Mouse (Mus musculus) CH12.LX (cell line): Measurements from ENCODE around the gene B3gnt4. TPM values are rescaled to one million over a fixed set of nuclear protein-coding genes. Genes with fewer than 3 reads are reported as not detected.

Experiments used
- DNase-seq: peaks from one replicate; pipeline ENCODE4 v3.0.0-alpha.2; 2013; ENCODE audit errors: extremely low read depth
- H3K27ac ChIP-seq: 2 replicates; pipeline ENCODE4 v1.5.1; 2012; ENCODE audit warnings: low read depth, mild to moderate bottlenecking, control low read depth, moderate library complexity; ENCODE audit not compliant: insufficient read depth
- H3K27me3 ChIP-seq: replicated peaks from 2 replicates; pipeline ENCODE3; 2012; ENCODE audit warnings: inconsistent platforms
- H3K36me3 ChIP-seq, 2 experiments: replicated peaks in 1 of 2; 2 replicates each; pipeline versions ENCODE3 to v1.6.1; 2012; ENCODE audit warnings: inconsistent platforms in 1 of 2, low read length in 1 of 2, mild to moderate bottlenecking in 1 of 2, mixed read lengths in 1 of 2, moderate library complexity in 1 of 2; ENCODE audit not compliant: control insufficient read depth in 1 of 2, insufficient read depth in 1 of 2
- H3K4me1 ChIP-seq, 2 experiments: 2 replicates each; pipeline ENCODE4 v1.6.1; 2012; ENCODE audit warnings: inconsistent platforms in 1 of 2, moderate library complexity in 1 of 2; ENCODE audit not compliant: insufficient read depth in 2 of 2, control insufficient read depth in 1 of 2
- H3K4me2 ChIP-seq: 2 replicates; pipeline ENCODE4 v1.6.1; 2012; ENCODE audit warnings: low read depth, mild to moderate bottlenecking, control low read depth; ENCODE audit not compliant: poor library complexity, insufficient read depth, severe bottlenecking
- H3K4me3 ChIP-seq, 3 experiments: fragments of 150-350 bp in 1 of 3; sonication (generic) in 1 of 3; replicated peaks in 1 of 3; 2 replicates each; pipeline versions ENCODE3 to v1.5.1; 2011 to 2012; ENCODE audit warnings: low read depth in 2 of 3, low read length in 2 of 3, mild to moderate bottlenecking in 2 of 3, moderate library complexity in 2 of 3, control low read depth in 1 of 3, improper control_type of control experiment in 1 of 3, inconsistent platforms in 1 of 3, mixed read lengths in 1 of 3; ENCODE audit not compliant: poor library complexity in 1 of 3
- H3K79me2 ChIP-seq: replicated peaks from 2 replicates; pipeline ENCODE4 v1.6.1; 2012; ENCODE audit warnings: mild to moderate bottlenecking, moderate library complexity; ENCODE audit not compliant: control insufficient read depth, poor library complexity, insufficient read depth, severe bottlenecking; ENCODE audit errors: extremely low read depth
- H3K9ac ChIP-seq: 2 replicates; pipeline ENCODE4 v1.6.1; 2012; ENCODE audit warnings: low read depth, mild to moderate bottlenecking, control low read depth, moderate library complexity; ENCODE audit not compliant: insufficient read depth
- H3K9me3 ChIP-seq: replicated peaks from 2 replicates; pipeline ENCODE3; 2012; ENCODE audit warnings: low read length, inconsistent platforms, mixed read lengths
- BHLHE40 ChIP-seq: IDR thresholded peaks from 2 replicates; pipeline ENCODE4 v1.6.1; 2011; ENCODE audit warnings: mild to moderate bottlenecking, low read depth, low read length, improper control_type of control experiment
- CTCF ChIP-seq, 2 experiments: IDR thresholded peaks in 1 of 2; conservative IDR thresholded peaks in 1 of 2; 2 replicates each; pipeline ENCODE4 v1.5.1; 2011 to 2012; ENCODE audit warnings: low read depth in 2 of 2, low read length in 2 of 2, improper control_type of control experiment in 1 of 2, inconsistent platforms in 1 of 2, mild to moderate bottlenecking in 1 of 2, moderate library complexity in 1 of 2
- GABPA ChIP-seq: IDR thresholded peaks from 2 replicates; pipeline ENCODE4 v1.6.1; 2012; ENCODE audit warnings: low read depth, low read length, improper control_type of control experiment, inconsistent platforms; ENCODE audit not compliant: insufficient replicate concordance
- IRF4 ChIP-seq: IDR thresholded peaks from 2 replicates; pipeline ENCODE4 v1.6.1; 2014; ENCODE audit warnings: low read depth, mild to moderate bottlenecking, inconsistent platforms, low read length, improper control_type of control experiment
- JUND ChIP-seq: conservative IDR thresholded peaks from 2 replicates; pipeline ENCODE4 v1.6.1; 2011; ENCODE audit warnings: low read depth, low read length, improper control_type of control experiment
- KAT2A ChIP-seq: IDR thresholded peaks from 2 replicates; pipeline ENCODE4 v1.6.1; 2012; ENCODE audit warnings: low read length, improper control_type of control experiment, inconsistent platforms; ENCODE audit not compliant: insufficient replicate concordance
- MXI1 ChIP-seq: IDR thresholded peaks from 2 replicates; pipeline ENCODE4 v1.6.1; 2011; ENCODE audit warnings: mild to moderate bottlenecking, low read depth, low read length, improper control_type of control experiment
- SMC3 ChIP-seq: IDR thresholded peaks from 2 replicates; pipeline ENCODE4 v1.6.1; 2011; ENCODE audit warnings: low read depth, low read length, improper control_type of control experiment
- TBP ChIP-seq: conservative IDR thresholded peaks from 2 replicates; pipeline ENCODE4 v1.6.1; 2011; ENCODE audit warnings: low read depth, low read length, improper control_type of control experiment
- USF2 ChIP-seq: conservative IDR thresholded peaks from 2 replicates; pipeline ENCODE4 v1.6.1; 2011; ENCODE audit warnings: low read depth, low read length, improper control_type of control experiment
- ZKSCAN1 ChIP-seq: IDR thresholded peaks from 2 replicates; pipeline ENCODE4 v1.6.1; 2012; ENCODE audit warnings: low read depth, inconsistent platforms, low read length, improper control_type of control experiment, borderline replicate concordance
- ZMIZ1 ChIP-seq: IDR thresholded peaks from 2 replicates; pipeline ENCODE4 v1.6.1; 2012; ENCODE audit warnings: low read depth, mild to moderate bottlenecking, inconsistent platforms, low read length, improper control_type of control experiment
- dilution Hi-C: fragments of 300-500 bp; cut with MboI; formaldehyde crosslinking; loops from 2 replicates; pipeline ENCODE4 v1.14.3; 2020; ENCODE audit warnings: low sequenced_read_pairs; ENCODE audit not compliant: extremely low pct_unique_long_range_greater_than_20kb, extremely low pct_ligation_motif_present
- in situ Hi-C: fragments of 300-500 bp; cut with MboI; formaldehyde crosslinking; loops from 3 replicates; pipeline ENCODE4 v1.14.3; 2019; ENCODE audit warnings: low sequenced_read_pairs, low pct_ligation_motif_present, low pct_unique_long_range_greater_than_20kb, mixed read lengths
- polyA plus RNA-seq: library from polyadenylated mRNA; unstranded; fragments of >175 nt; gene quantifications from 2 replicates; pipeline ENCODE4 v1.2.1, GENCODE M21; 2012; ENCODE audit warnings: low read depth; ENCODE audit not compliant: insufficient read length
- total RNA-seq, 2 experiments: library from RNA; depleted of rRNA; stranded (reverse); fragments of 300-350 nt in 1 of 2; fragments of >200 nt in 1 of 2; gene quantifications; 2 replicates each; pipeline ENCODE4 v1.2.3; 2012 to 2014

The B3gnt4 gene
- total and polyA plus RNA-seq, 3 experiments = 0.30 TPM; not detected in 2

DNA sequence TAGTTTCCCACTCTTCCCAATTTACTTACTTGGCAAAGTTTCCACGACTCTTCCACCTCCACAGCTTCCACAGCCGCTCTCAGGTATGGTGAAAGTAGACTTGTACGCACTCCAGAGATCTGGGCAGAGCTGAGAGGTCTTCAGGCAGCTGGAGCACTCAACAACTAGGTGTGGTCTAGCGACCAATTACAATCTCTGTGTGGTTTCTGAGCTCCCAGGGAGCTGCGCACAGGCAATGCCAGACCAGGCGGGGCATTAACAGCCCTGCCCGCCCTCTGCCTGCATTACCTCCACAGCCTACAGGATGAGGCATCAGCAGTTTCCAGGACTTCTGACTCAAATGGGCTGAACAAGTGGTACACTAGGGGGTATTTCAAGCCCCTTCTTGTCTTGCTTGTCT lies 15.0 kb downstream of the B3gnt4 start, which contains the start of gene Gm49027:
TSS of gene Gm49027 (minus strand) at position 208 of the 400 bp plus-strand sequence.
- H3K79me2 ChIP-seq = no peaks in the 10 kb centered on the region; the same call in none of the 2 replicates

DNA sequence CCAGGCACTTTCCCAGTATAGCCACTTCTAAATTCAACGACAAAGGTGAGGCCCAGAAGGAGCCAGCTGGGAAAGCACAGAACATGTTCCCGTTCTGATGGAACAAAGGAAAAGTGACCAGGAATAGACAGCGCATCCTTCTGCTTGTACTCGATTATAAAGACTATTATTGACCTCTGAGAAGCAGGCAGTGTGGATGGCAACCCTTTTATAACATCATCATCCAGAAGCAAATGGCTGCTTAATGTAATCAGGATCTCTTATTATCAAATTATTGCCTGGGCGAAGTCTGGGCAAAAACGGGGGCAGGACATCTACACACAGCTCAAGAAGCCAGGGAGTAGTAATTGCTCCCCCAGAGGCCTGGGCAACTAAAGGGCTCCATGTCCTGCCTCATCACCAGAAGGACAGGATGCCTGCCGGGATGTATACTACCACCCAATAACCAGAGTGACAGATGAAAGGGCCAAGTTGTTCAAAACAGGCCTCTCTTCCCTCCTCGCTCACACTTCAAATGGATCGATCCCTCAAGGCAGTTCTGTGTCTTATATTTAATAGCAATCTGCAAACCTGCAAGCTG lies 15.7 kb downstream of the B3gnt4 start:
- peaks cover 3 to 21% of the 10 kb centered on the region in 2 experiments for H3K4me1 ChIP-seq
- no peaks in the 10 kb centered on the region for H3K27me3 ChIP-seq
- H3K36me3 ChIP-seq = peaks cover 23 to 68% of the 10 kb centered on the region in 2 experiments
- H3K27ac ChIP-seq = no peak overlapping the region
- no peaks in the 10 kb centered on the region for H3K9me3 ChIP-seq
- TF ChIP-seq TBP (no peak), GABPA (no peak), CTCF (conservative IDR thresholded peaks at IDR 0.05 in 1 of 2, IDR thresholded peaks at IDR 0.05 in 1 of 2; ENCODE audit: low read depth in 2 of 2, low read length in 2 of 2) (no peak), MXI1 (no peak), ZMIZ1 (no peak), SMC3 (no peak), JUND (no peak), ZKSCAN1 (no peak), KAT2A (no peak)
- H3K79me2 ChIP-seq = no peaks in the 10 kb centered on the region; the same call in none of the 2 replicates
- no peak for DNase-seq
- in situ Hi-C loops = no loop called here
- H3K9ac ChIP-seq = no peak overlapping the region
- no peak overlapping the region for H3K4me2 ChIP-seq
- dilution Hi-C loops = no loop called here
- H3K4me3 ChIP-seq = no peak overlapping the region

More for the DNA sequence above, 15.0 kb downstream of the B3gnt4 start, which contains the start of gene Gm49027:
- H3K4me2 ChIP-seq = 0 out of 2 replicates have a peak within 1 kb of the TSS, but pooled peaks have one; percentile 21
- dilution Hi-C loops = no loop called here
- peak within 1 kb of the TSS in 2 of 3 experiments; percentile 95 for H3K4me3 ChIP-seq
- peaks cover 18 to 65% of the 10 kb centered on the region in 2 experiments for H3K36me3 ChIP-seq
- no peak for DNase-seq
- in situ Hi-C loops = no loop called here
- H3K9me3 ChIP-seq = no peaks in the 10 kb centered on the region
- H3K27me3 ChIP-seq = no peaks in the 10 kb centered on the region
- no peak within 1 kb of the TSS for H3K9ac ChIP-seq
- TF ChIP-seq ZMIZ1 = no peak
- TF ChIP-seq IRF4 = no peak
- TF ChIP-seq JUND = no peak
- TF ChIP-seq USF2 = no peak
- H3K4me1 ChIP-seq = peaks cover 3 to 21% of the 10 kb centered on the region in 2 experiments
- no peak within 1 kb of the TSS for H3K27ac ChIP-seq

DNA sequence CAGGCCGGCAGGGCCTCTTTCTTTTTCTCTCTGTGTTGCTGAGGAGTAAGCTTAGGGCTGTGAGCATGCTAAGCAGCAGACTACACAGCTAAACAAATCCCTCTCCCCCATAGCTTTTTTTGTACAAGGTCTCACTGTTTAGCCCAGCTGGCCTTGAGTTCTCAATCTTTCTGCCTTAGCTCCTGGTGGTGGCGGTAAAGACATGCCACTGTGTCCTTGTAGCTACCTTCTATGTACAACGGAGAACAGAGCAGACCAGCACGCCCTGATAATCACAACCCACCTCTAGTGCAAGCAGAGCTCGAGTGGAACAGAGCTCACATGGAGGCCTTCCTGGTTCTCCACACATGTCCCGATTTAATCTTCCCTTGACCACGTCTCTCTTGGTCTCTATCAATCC lies 18.4 kb downstream of the B3gnt4 start:
- no peaks in the 10 kb centered on the region for H3K9me3 ChIP-seq
- no peak overlapping the region for H3K27ac ChIP-seq
- H3K36me3 ChIP-seq = peaks cover 48 to 85% of the 10 kb centered on the region in 2 experiments
- dilution Hi-C loops = no loop called here
- no peak overlapping the region for H3K4me2 ChIP-seq
- DNase-seq = no peak
- H3K9ac ChIP-seq = no peak overlapping the region
- in situ Hi-C loops = no loop called here
- no peak overlapping the region for H3K4me3 ChIP-seq
- H3K79me2 ChIP-seq = no peaks in the 10 kb centered on the region; the same call in 1 of the 2 replicates
- no peaks in the 10 kb centered on the region for H3K27me3 ChIP-seq
- no peak for TF ChIP-seq MXI1
- TF ChIP-seq BHLHE40 = no peak
- no peak for TF ChIP-seq IRF4
- H3K4me1 ChIP-seq = peaks cover 3 to 5% of the 10 kb centered on the region in 2 experiments
